Mouse (Mus musculus) MEL (cell line): ENCODE measurements around the gene Pdk2. TPM values are rescaled to one million over a fixed set of nuclear protein-coding genes. Genes with fewer than 3 reads are reported as not detected.

ENCODE experiments used
- DNase-seq: peaks from one replicate; pipeline ENCODE4 v3.0.0; 2011; ENCODE audit warnings: low read depth, low spot score
- H3K27ac ChIP-seq: 2 replicates; pipeline ENCODE4 v1.5.1; 2012; ENCODE audit warnings: low read depth, mild to moderate bottlenecking, control low read depth, low read length, moderate library complexity; ENCODE audit not compliant: control insufficient read depth
- H3K27me3 ChIP-seq, 2 experiments: fragments of 150-350 bp in 1 of 2; sonication (generic) in 1 of 2; 2 replicates each; pipeline ENCODE4 v1.6.1; 2012; ENCODE audit warnings: low read length in 2 of 2, mild to moderate bottlenecking in 2 of 2, improper control_type of control experiment in 1 of 2, moderate library complexity in 1 of 2; ENCODE audit not compliant: insufficient read depth in 2 of 2, control insufficient read depth in 1 of 2
- H3K36me3 ChIP-seq, 2 experiments: 2 replicates each; pipeline ENCODE4 v1.6.1; 2012 to 2014; ENCODE audit warnings: low read length in 2 of 2, improper control_type of control experiment in 1 of 2, inconsistent platforms in 1 of 2, mild to moderate bottlenecking in 1 of 2; ENCODE audit not compliant: insufficient read depth in 2 of 2, control insufficient read depth in 1 of 2
- H3K4me1 ChIP-seq, 2 experiments: fragments of 150-350 bp in 1 of 2; sonication (generic) in 1 of 2; 2 replicates each; pipeline ENCODE4 v1.6.1; 2012; ENCODE audit warnings: low read length in 2 of 2, improper control_type of control experiment in 1 of 2, mild to moderate bottlenecking in 1 of 2; ENCODE audit not compliant: insufficient read depth in 2 of 2, control insufficient read depth in 1 of 2
- H3K4me3 ChIP-seq, 2 experiments: fragments of 150-350 bp in 1 of 2; sonication (generic) in 1 of 2; 2 replicates each; pipeline ENCODE4 v1.5.1; 2012; ENCODE audit warnings: low read depth in 2 of 2, low read length in 2 of 2, mild to moderate bottlenecking in 2 of 2, moderate library complexity in 2 of 2, control low read depth in 1 of 2, improper control_type of control experiment in 1 of 2; ENCODE audit not compliant: control insufficient read depth in 1 of 2, insufficient read depth in 1 of 2
- H3K79me2 ChIP-seq: 2 replicates; pipeline ENCODE4 v1.6.1; 2012; ENCODE audit warnings: mild to moderate bottlenecking, low read length, moderate library complexity; ENCODE audit not compliant: control insufficient read depth, poor library complexity, insufficient read depth
- H3K9ac ChIP-seq: 2 replicates; pipeline ENCODE4 v1.6.1; 2012; ENCODE audit warnings: low read depth, mild to moderate bottlenecking, control low read depth, low read length, moderate library complexity; ENCODE audit not compliant: control insufficient read depth, poor library complexity, severe bottlenecking
- H3K9me3 ChIP-seq: fragments of 150-350 bp; sonication (generic); replicated peaks from 2 replicates; pipeline ENCODE4 v1.6.1; 2012; ENCODE audit warnings: mild to moderate bottlenecking, low read length, improper control_type of control experiment, moderate library complexity; ENCODE audit not compliant: insufficient read depth
- BHLHE40 ChIP-seq: IDR thresholded peaks from 2 replicates; pipeline ENCODE4 v1.6.1; 2012; ENCODE audit warnings: low read depth, mild to moderate bottlenecking, inconsistent platforms, low read length, improper control_type of control experiment, borderline replicate concordance
- CHD1 ChIP-seq: IDR thresholded peaks from 2 replicates; pipeline ENCODE4 v1.6.1; 2012; ENCODE audit warnings: low read depth, mild to moderate bottlenecking, inconsistent platforms, low read length, improper control_type of control experiment
- CHD2 ChIP-seq: IDR thresholded peaks from 2 replicates; pipeline ENCODE4 v1.6.1; 2011; ENCODE audit warnings: low read length, improper control_type of control experiment
- CTCF ChIP-seq, 3 experiments: IDR thresholded peaks in 2 of 3; conservative IDR thresholded peaks in 1 of 3; 2 replicates each; pipeline ENCODE4 v1.5.1; 2011 to 2012; ENCODE audit warnings: low read length in 3 of 3, low read depth in 2 of 3, mild to moderate bottlenecking in 2 of 3, improper control_type of control experiment in 1 of 3, inconsistent platforms in 1 of 3, mixed read lengths in 1 of 3, moderate library complexity in 1 of 3; ENCODE audit not compliant: control insufficient read depth in 1 of 3, insufficient read depth in 1 of 3, poor library complexity in 1 of 3, severe bottlenecking in 1 of 3
- E2F4 ChIP-seq: IDR thresholded peaks from 2 replicates; pipeline ENCODE4 v1.6.1; 2011; ENCODE audit warnings: low read depth, low read length, improper control_type of control experiment, borderline replicate concordance
- ELF1 ChIP-seq: IDR thresholded peaks from 2 replicates; pipeline ENCODE4 v1.6.1; 2014; ENCODE audit warnings: low read depth, mild to moderate bottlenecking, inconsistent platforms, low read length, improper control_type of control experiment, moderate library complexity
- EP300 ChIP-seq, 2 experiments: IDR thresholded peaks; 2 replicates each; pipeline ENCODE4 v1.6.1; 2011; ENCODE audit warnings: improper control_type of control experiment in 2 of 2, low read length in 2 of 2, low read depth in 1 of 2, mild to moderate bottlenecking in 1 of 2
- ETS1 ChIP-seq: IDR thresholded peaks from 2 replicates; pipeline ENCODE4 v1.6.1; 2012; ENCODE audit warnings: low read depth, mild to moderate bottlenecking, inconsistent platforms, low read length, improper control_type of control experiment, moderate library complexity
- GABPA ChIP-seq: IDR thresholded peaks from 2 replicates; pipeline ENCODE4 v1.6.1; 2012; ENCODE audit warnings: low read depth, mild to moderate bottlenecking, inconsistent platforms, low read length, improper control_type of control experiment, moderate library complexity
- GATA1 ChIP-seq: IDR thresholded peaks from 2 replicates; pipeline ENCODE4 v1.6.1; 2011; ENCODE audit warnings: low read depth, low read length, improper control_type of control experiment
- HCFC1 ChIP-seq: IDR thresholded peaks from 2 replicates; pipeline ENCODE4 v1.6.1; 2012; ENCODE audit warnings: low read depth, mild to moderate bottlenecking, inconsistent platforms, low read length, improper control_type of control experiment, moderate library complexity
- JUND ChIP-seq: IDR thresholded peaks from 2 replicates; pipeline ENCODE4 v1.6.1; 2011; ENCODE audit warnings: low read depth, mild to moderate bottlenecking, improper control_type of control experiment, low read length
- KAT2A ChIP-seq: conservative IDR thresholded peaks from 2 replicates; pipeline ENCODE4 v1.6.1; 2012; ENCODE audit warnings: low read depth, low read length, improper control_type of control experiment, inconsistent platforms
- MAFK ChIP-seq: IDR thresholded peaks from 2 replicates; pipeline ENCODE4 v1.6.1; 2011; ENCODE audit warnings: low read depth, mild to moderate bottlenecking, low read length, improper control_type of control experiment, borderline replicate concordance
- MAX ChIP-seq: IDR thresholded peaks from 2 replicates; pipeline ENCODE4 v1.6.1; 2011; ENCODE audit warnings: low read length, improper control_type of control experiment
- MAZ ChIP-seq: IDR thresholded peaks from 2 replicates; pipeline ENCODE4 v1.6.1; 2012; ENCODE audit warnings: low read depth, mild to moderate bottlenecking, inconsistent platforms, low read length, improper control_type of control experiment
- MEF2A ChIP-seq: IDR thresholded peaks from 2 replicates; pipeline ENCODE4 v1.6.1; 2014; ENCODE audit warnings: low read depth, mild to moderate bottlenecking, inconsistent platforms, low read length, improper control_type of control experiment; ENCODE audit not compliant: poor library complexity, insufficient replicate concordance, severe bottlenecking; ENCODE audit errors: extremely low read depth
- MXI1 ChIP-seq: IDR thresholded peaks from 2 replicates; pipeline ENCODE4 v1.6.1; 2011; ENCODE audit warnings: mild to moderate bottlenecking, low read depth, low read length, improper control_type of control experiment
- MYB ChIP-seq: IDR thresholded peaks from 2 replicates; pipeline ENCODE4 v1.6.1; 2011; ENCODE audit warnings: mild to moderate bottlenecking, low read depth, low read length, improper control_type of control experiment
- MYC ChIP-seq: IDR thresholded peaks from 2 replicates; pipeline ENCODE4 v1.6.1; 2011; ENCODE audit warnings: low read depth, mild to moderate bottlenecking, low read length, improper control_type of control experiment, moderate library complexity
- NELFE ChIP-seq: IDR thresholded peaks from 2 replicates; pipeline ENCODE4 v1.6.1; 2011; ENCODE audit warnings: low read depth, low read length, improper control_type of control experiment
- NRF1 ChIP-seq: IDR thresholded peaks from 2 replicates; pipeline ENCODE4 v1.6.1; 2014; ENCODE audit warnings: low read depth, mild to moderate bottlenecking, inconsistent platforms, low read length, improper control_type of control experiment, moderate library complexity; ENCODE audit not compliant: poor library complexity, insufficient read depth, severe bottlenecking
- POLR2A ChIP-seq, 2 experiments: IDR thresholded peaks; 2 replicates each; pipeline ENCODE4 v1.6.1; 2011 to 2012; ENCODE audit warnings: low read length in 2 of 2, mild to moderate bottlenecking in 2 of 2, control low read depth in 1 of 2, improper control_type of control experiment in 1 of 2, low read depth in 1 of 2, moderate library complexity in 1 of 2; ENCODE audit not compliant: control insufficient read depth in 1 of 2, insufficient read depth in 1 of 2, poor library complexity in 1 of 2
- POLR2AphosphoS2 ChIP-seq: IDR thresholded peaks from 2 replicates; pipeline ENCODE4 v1.6.1; 2011; ENCODE audit warnings: low read length, improper control_type of control experiment
- RAD21 ChIP-seq: IDR thresholded peaks from 2 replicates; pipeline ENCODE4 v1.6.1; 2011; ENCODE audit warnings: mild to moderate bottlenecking, low read depth, low read length, improper control_type of control experiment
- RCOR1 ChIP-seq: IDR thresholded peaks from 2 replicates; pipeline ENCODE4 v1.6.1; 2012; ENCODE audit warnings: low read depth, mild to moderate bottlenecking, inconsistent platforms, low read length, improper control_type of control experiment
- SIN3A ChIP-seq: IDR thresholded peaks from 2 replicates; pipeline ENCODE4 v1.6.1; 2012; ENCODE audit warnings: low read length, improper control_type of control experiment, inconsistent platforms
- SMC3 ChIP-seq: IDR thresholded peaks from 2 replicates; pipeline ENCODE4 v1.6.1; 2011; ENCODE audit warnings: low read depth, low read length, improper control_type of control experiment
- TAL1 ChIP-seq: IDR thresholded peaks from 2 replicates; pipeline ENCODE4 v1.6.1; 2012; ENCODE audit warnings: mild to moderate bottlenecking, inconsistent platforms, low read length, moderate library complexity, mixed read lengths
- TBP ChIP-seq: IDR thresholded peaks from 2 replicates; pipeline ENCODE4 v1.8.0; 2011; ENCODE audit warnings: low read depth, low read length, improper control_type of control experiment
- TCF12 ChIP-seq: IDR thresholded peaks from 2 replicates; pipeline ENCODE4 v1.6.1; 2014; ENCODE audit warnings: low read depth, mild to moderate bottlenecking, inconsistent platforms, low read length, improper control_type of control experiment, moderate library complexity
- UBTF ChIP-seq: IDR thresholded peaks from 2 replicates; pipeline ENCODE4 v1.6.1; 2012; ENCODE audit warnings: low read depth, mild to moderate bottlenecking, inconsistent platforms, low read length, improper control_type of control experiment, moderate library complexity, borderline replicate concordance; ENCODE audit not compliant: insufficient read depth
- USF1 ChIP-seq: IDR thresholded peaks from 2 replicates; pipeline ENCODE4 v1.6.1; 2014; ENCODE audit warnings: low read depth, mild to moderate bottlenecking, inconsistent platforms, low read length, improper control_type of control experiment, moderate library complexity
- USF2 ChIP-seq, 2 experiments: IDR thresholded peaks; 2 replicates each; pipeline ENCODE4 v1.6.1; 2011 to 2012; ENCODE audit warnings: improper control_type of control experiment in 2 of 2, low read length in 2 of 2, borderline replicate concordance in 1 of 2, inconsistent platforms in 1 of 2, low read depth in 1 of 2, mild to moderate bottlenecking in 1 of 2; ENCODE audit not compliant: insufficient read depth in 1 of 2
- ZC3H11A ChIP-seq: IDR thresholded peaks from 2 replicates; pipeline ENCODE4 v1.6.1; 2012; ENCODE audit warnings: low read depth, mild to moderate bottlenecking, inconsistent platforms, low read length, improper control_type of control experiment
- ZKSCAN1 ChIP-seq: IDR thresholded peaks from 2 replicates; pipeline ENCODE4 v1.6.1; 2012; ENCODE audit warnings: low read depth, mild to moderate bottlenecking, inconsistent platforms, low read length, improper control_type of control experiment, moderate library complexity
- ZMIZ1 ChIP-seq: IDR thresholded peaks from 2 replicates; pipeline ENCODE4 v1.6.1; 2012; ENCODE audit warnings: low read depth, mild to moderate bottlenecking, inconsistent platforms, low read length, improper control_type of control experiment, moderate library complexity
- ZNF384 ChIP-seq: IDR thresholded peaks from 2 replicates; pipeline ENCODE4 v1.6.1; 2012; ENCODE audit warnings: low read depth, mild to moderate bottlenecking, inconsistent platforms, low read length, improper control_type of control experiment
- polyA plus RNA-seq, 2 experiments: library from polyadenylated mRNA; stranded (reverse) in 1 of 2; unstranded in 1 of 2; fragments of >175 nt in 1 of 2; fragments of >200 nt in 1 of 2; gene quantifications; 2 replicates each; pipeline versions ENCODE4 v1.2.1 to v1.2.4; 2012; ENCODE audit warnings: low replicate concordance in 2 of 2, low read depth in 1 of 2; ENCODE audit not compliant: insufficient read length in 2 of 2, insufficient read depth in 1 of 2, missing spikeins in 1 of 2
- total RNA-seq: library from RNA; depleted of rRNA; stranded (reverse); fragments of 300-350 nt; gene quantifications from 2 replicates; pipeline ENCODE4 v1.2.3, GENCODE M21; 2012

The Pdk2 gene
- total and polyA plus RNA-seq, 3 experiments, result 0.81 to 8.0 TPM; not detected in 1

DNA sequence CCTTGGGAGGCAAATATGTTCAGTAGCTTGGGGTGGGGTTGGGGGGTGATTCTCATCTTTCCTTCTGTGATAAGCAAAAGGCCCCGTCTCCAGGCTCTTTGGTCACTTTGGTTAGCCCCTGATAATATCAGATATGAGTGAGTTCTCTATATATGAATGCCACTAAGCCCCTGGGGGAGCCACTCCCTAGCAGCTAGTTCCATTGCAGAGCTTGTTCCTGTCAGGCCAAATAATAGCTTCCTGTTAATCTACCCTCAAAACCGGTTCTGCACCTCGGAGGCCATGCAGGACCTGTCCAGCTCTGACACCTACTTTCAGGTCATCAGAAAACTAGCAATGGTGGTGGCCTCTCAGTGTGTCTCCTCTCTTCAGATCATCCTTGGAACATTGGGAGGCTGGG lies 33.7 kb downstream of the Pdk2 start:
- Histone ChIP-seq H3K79me2 (peaks cover 17% of the 10 kb centered on the region), H3K9me3 (no peaks in the 10 kb centered on the region), H3K27ac (peak overlapping the region; percentile 72), H3K4me1 (peaks cover under 1 to 59% of the 10 kb centered on the region in 2 experiments), H3K9ac (peak overlapping the region; percentile 61), H3K36me3 (peaks cover under 1 to 42% of the 10 kb centered on the region in 2 experiments; a peak in 3 of 4 replicates), H3K27me3 (no peaks in the 10 kb centered on the region), H3K4me3 (no peak overlapping the region)
- DNase-seq, result peak; percentile 56
- TF ChIP-seq TBP (no peak), POLR2AphosphoS2 (peak; percentile 5; the same call in 1 of the 2 replicates), MYB (no peak), ELF1 (0 out of 2 replicates have a peak, but pooled peaks have one; percentile 33), MXI1 (no peak), KAT2A (no peak), HCFC1 (0 out of 2 replicates have a peak, but pooled peaks have one; percentile 5), GABPA (no peak), USF2 (IDR thresholded peaks at IDR 0.05; ENCODE audit: borderline replicate concordance in 1 of 2, insufficient read depth in 1 of 2, low read depth in 1 of 2, low read length in 2 of 2) (no peak), CHD1 (no peak), CTCF (IDR thresholded peaks at IDR 0.05 in 2 of 3, conservative IDR thresholded peaks at IDR 0.05 in 1 of 3; ENCODE audit: control insufficient read depth in 1 of 3, insufficient read depth in 1 of 3, low read depth in 2 of 3, low read length in 3 of 3, poor library complexity in 1 of 3, severe bottlenecking in 1 of 3) (no peak), CHD2 (0 out of 2 replicates have a peak, but pooled peaks have one; percentile 21), TCF12 (no peak), JUND (no peak), MYC (no peak), MAZ (no peak), RAD21 (no peak), RCOR1 (no peak), POLR2A (IDR thresholded peaks at IDR 0.05; ENCODE audit: control insufficient read depth in 1 of 2, insufficient read depth in 1 of 2, low read depth in 1 of 2, low read length in 2 of 2, poor library complexity in 1 of 2) (peak in 1 of 2 experiments; percentile 21; a peak in 1 of 4 replicates), NELFE (no peak), GATA1 (peak; percentile 47; the same call in 1 of the 2 replicates), ZKSCAN1 (no peak), ETS1 (no peak), USF1 (no peak), E2F4 (no peak), NRF1 (no peak), BHLHE40 (no peak), ZC3H11A (no peak), ZNF384 (no peak), MEF2A (no peak), TAL1 (no peak), MAFK (no peak), UBTF (no peak), SIN3A (no peak), EP300 (IDR thresholded peaks at IDR 0.05; ENCODE audit: low read depth in 1 of 2, low read length in 2 of 2) (no peak), ZMIZ1 (no peak), MAX (no peak), SMC3 (no peak)
